Mouse (Mus musculus) skeletal muscle tissue, adult 2 months (tissue): ENCODE results near the gene Carmil1.

ENCODE experiments used
- DNase-seq: peaks from one replicate; pipeline ENCODE4 v3.0.0-alpha.2; 2012; ENCODE audit warnings: low read depth, low spot score

The Carmil1 gene

DNA sequence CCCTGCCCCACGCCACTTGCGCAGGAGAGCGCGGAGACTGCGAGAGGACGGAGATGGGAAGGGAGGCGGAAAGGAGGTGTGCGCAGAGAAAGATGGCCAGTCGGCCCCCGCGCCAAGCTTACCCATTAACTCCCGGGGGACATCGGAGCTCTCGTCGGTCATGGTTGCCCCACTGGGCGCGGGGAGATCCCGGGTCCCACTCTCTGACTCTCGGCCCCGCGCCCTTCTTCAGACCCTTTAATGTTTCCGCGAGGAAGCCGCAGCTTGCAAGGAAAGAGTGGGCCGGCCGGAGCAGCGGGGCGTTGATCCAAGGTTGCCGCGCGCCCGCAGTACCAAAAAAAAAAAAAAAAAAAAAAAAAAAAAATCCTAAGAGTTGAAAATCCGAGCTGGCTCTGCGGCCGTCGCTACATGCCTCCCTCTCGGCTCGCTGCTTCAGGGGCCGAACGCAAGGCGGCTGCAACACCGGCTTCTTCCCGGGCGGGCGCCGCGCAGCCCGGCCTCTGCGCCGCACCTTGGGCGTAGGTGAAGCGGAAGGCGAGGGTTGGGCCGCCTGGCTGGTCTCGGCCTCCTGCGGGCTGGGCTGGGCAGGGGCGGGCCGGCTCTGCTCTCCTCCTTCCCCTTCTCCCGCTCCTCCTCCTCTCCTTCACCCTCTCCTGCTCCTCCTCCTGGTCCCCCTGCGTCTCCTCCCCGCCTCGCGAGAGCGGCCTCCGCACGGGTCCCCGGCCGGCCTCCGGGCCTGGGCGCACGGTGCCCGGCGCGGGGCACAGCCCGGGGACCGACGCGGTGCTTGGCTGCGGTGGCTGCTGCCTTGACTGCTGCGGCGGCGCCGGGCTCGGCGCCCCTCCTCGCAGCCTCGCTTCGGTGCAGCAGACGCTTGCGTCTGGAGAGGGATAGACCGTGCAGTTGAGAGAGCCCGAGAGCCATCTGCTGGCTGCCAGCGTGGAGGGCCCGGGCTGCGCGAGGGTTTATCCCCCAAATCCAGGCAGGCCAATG, at the start of gene Carmil1:
Gene Carmil1, minus strand, starts transcription at position 357 of the 993 bp plus-strand sequence.
- peak; percentile 54 for DNase-seq

DNA sequence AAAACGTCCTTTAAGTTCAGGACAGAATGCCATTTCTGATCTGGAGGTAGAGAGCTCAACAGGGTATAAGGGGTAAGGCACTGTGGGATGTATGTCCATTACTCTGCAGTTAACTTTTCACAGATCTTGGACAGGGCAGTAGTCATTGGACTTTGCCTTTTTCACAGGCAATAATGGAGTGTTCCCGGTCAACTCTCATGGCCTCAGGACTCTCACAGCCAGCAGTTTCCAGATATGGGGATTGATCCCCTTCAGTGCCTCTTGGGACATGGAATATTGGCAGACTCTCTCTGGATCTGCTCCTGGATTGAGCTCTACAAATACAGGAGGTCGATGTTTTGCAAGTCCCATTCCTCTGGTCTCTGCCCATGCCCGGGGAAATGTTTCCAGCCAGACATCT, 49.5 kb upstream of the Carmil1 start:
- DNase-seq = no peak

- no peak for DNase-seq
These were observed 47.6 kb upstream of the Carmil1 start for GRCm38 (mm10) chr13:24328036-24328817.

GRCm38 (mm10) chr13:24327201-24327600, 46.6 kb upstream of the Carmil1 start, which contains the start of gene Cmah:
TSS of gene Cmah (plus strand) at chr13:24327404.
- no peak for DNase-seq

DNA sequence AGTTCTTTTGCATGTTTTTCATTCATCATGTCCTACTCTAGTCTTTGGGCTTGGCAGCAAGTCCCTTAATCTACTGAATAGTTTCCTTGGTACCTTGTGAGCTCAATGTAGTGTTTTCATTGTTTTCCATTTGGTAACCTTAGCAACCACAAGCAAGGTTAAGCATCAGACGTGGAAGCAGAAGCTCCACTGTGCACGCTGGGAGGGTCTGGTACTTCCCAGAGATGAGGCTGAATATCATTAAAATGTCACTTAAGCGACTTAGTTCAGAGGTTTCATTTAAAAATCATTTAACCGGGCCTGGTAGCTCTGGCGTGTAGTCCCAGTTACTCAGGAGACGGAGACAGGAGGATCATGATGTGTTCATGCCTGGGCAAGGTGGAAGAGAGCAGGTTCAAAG, 40.7 kb upstream of the Carmil1 start:
- no peak for DNase-seq

- DNase-seq = no peak
These were observed 38.0 kb upstream of the Carmil1 start for GRCm38 (mm10) chr13:24318618-24319017.

DNA sequence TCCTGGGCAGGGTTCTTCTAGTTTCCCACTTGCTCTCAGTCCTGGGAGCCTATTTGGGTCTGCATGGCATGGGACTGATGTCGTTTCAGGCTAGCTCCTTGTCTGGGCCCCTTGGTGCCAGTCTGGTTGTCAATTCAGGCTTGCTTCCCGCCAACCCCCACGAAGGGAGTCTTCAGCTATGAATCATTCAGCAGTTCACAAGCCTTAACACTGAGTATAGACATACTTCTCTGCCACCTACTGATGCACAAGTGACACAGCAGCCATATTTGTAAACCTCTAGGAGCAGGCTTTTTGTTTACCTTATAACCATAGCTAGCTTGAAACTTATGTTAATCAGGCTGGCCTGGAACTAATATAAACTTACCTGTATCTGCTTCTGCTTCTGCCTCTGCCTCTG, 36.0 kb upstream of the Carmil1 start:
- DNase-seq = no peak

- DNase-seq = no peak
These were observed 30.7 kb upstream of the Carmil1 start for GRCm38 (mm10) chr13:24311011-24311940.

DNA sequence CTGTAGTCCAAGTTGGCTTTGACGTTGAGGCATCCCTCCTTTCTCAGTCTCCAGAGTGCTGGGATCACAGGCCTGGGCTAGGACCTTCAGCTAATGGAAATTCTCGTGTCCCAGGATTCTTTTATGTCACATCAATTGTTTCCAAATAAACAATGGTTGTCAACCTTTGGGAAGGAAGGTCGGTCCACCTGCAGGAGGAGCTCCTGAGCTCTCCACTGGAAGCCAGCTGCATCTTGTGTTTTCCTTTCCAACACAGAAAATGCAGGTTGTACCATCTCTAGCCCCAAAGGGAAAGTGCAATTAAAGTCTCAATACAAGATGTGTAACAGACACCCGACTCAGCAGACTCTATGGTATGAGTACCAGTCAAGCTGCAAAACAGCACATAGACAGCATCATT, 25.7 kb upstream of the Carmil1 start:
- no peak for DNase-seq

GRCm38 (mm10) chr13:24305486-24305885, 24.9 kb upstream of the Carmil1 start:
- no peak for DNase-seq

GRCm38 (mm10) chr13:24297252-24297651, 16.7 kb upstream of the Carmil1 start:
- DNase-seq = no peak

DNA sequence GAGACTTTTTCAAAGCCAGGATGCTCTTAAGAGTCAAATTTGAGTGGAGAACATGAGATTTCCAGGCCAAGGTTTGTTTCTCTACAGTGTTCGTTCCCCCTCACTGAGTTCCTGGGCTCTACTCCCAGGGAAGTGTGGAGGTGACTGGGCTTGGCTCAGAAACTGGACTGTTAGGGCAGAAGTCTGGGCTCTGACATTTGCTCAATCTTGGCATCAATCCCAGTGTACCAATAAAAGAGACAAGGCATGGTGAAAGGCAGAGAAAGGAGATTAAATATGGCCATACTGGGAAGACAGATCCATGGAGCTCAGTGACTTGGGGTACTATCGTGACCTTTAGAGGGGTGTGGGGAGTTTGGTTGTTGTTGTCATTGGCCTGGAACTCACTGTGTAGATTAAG, 6.8 kb upstream of the Carmil1 start:
- no peak for DNase-seq

- no peak for DNase-seq
These were observed 695 bp downstream of the Carmil1 start for GRCm38 (mm10) chr13:24279762-24280438.

- no peak for DNase-seq
These were observed 1.2 kb downstream of the Carmil1 start for GRCm38 (mm10) chr13:24279407-24279761.

- DNase-seq = no peak
These were observed 7.7 kb downstream of the Carmil1 start for GRCm38 (mm10) chr13:24272740-24273377.

GRCm38 (mm10) chr13:24269100-24269465, 11.5 kb downstream of the Carmil1 start:
- DNase-seq = no peak

- DNase-seq = no peak
These were observed 12.1 kb downstream of the Carmil1 start for GRCm38 (mm10) chr13:24268355-24269099.

DNA sequence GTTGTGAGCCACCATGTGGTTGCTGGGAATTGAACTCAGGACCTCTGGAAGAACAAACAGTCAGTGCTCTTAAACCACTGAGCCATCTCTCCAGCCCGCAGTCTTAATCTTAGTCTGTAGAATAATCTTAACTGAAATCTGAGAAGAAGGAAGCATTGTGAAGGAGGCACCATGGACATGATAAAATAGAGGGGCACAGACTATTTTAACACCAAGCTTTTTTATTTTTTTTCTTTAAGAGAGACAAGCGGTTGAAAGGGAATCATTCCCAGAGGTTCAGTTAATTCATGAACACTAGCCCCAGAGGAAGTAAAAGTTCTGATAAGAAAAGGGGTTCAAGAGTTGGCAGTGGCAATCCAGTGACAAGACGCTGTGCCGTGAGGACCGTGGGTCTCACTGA, 15.8 kb downstream of the Carmil1 start:
- no peak for DNase-seq

- no peak for DNase-seq
These were observed 17.0 kb downstream of the Carmil1 start for GRCm38 (mm10) chr13:24263560-24263959.
